Mouse (Mus musculus): ENCODE measurements around the gene Plcg2. TPM values are rescaled to one million over a fixed set of nuclear protein-coding genes. Genes with fewer than 3 reads are reported as not detected.

Plcg2 gene
- total RNA-seq (2021) = 1 to 10 TPM; 3.2 to 4.2 TPM
- long read RNA-seq, full-length matches to known transcripts = 5 of 8 reads
- long read RNA-seq, partial matches to known transcripts = 2 of 8 reads
- long read RNA-seq, other reads (novel, unspliced or antisense) = 1 of 8 reads

DNA sequence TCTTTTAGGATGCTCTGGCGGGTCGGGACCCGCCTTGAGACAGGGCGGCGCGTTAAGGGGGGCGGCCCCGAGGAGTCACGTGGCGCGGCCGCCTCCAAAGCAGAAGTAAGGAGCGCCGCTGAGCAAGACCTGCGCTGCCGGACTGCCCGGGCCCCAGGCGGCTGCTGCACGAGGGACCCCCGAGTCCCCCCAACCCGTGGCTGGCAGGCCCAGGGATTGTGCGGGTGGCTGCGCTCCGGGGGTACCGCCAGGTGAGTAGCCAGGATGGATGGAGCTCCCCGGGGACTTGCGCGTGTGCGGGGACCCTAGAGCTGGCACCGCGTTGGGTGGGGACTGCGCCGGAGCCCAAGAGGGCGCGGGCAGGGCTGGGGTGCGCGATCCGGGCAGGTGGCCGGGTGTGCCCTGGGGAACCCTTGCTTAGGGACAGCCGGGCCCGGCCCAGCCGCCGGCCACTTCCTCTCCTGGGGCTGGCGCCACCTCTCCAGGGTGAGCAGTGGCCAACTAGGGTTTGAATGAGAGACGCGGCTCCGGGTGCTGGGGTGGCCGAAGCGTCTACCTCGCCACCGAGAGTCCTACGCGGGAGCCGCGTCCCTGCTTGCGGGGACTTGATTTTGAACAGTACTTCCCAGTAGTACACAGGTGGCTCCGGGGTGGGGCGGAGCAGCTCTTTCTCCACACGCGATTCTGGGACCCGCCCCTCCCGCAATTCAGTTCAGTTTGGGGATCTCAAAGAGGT is at the start of gene Plcg2:
Gene Plcg2 (plus strand): TSS at position 113 of the 736 bp plus-strand sequence.
- peak in 1 of 2 experiments; percentile 23 for DNase-seq (ENCODE audit: low spot score in 2 of 2)

- peak; percentile 75 to 78 for DNase-seq (ENCODE audit: low spot score in 2 of 2)
These were observed 47.0 kb upstream of the Plcg2 start for GRCm38 (mm10) chr8:117451072-117451471.

DNA sequence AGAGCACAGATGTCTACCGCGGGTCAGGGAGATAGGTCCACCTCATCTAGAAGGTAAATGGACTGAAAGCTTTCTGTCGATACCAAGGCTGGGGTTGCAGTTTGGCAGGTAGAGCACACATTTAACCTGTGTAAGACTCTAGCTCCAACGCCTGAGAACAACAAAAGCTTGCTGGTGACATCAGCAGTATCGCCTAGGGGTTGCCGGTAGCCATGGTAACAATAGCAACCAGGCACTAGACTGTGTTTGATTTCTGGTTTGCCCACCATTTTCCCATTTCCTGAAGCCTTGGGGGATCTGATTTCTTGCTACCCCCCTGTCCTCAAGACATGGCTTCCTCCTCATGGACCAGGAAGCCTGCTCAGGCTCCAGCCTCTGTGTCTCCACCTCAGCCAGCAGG is 44.1 kb upstream of the Plcg2 start:
- DNase-seq (ENCODE audit: low spot score in 2 of 2) = no peak

GRCm38 (mm10) chr8:117454516-117455116 is 43.5 kb upstream of the Plcg2 start:
- no peak for DNase-seq (ENCODE audit: low spot score in 2 of 2)

GRCm38 (mm10) chr8:117455701-117456100 is 42.4 kb upstream of the Plcg2 start:
- DNase-seq (ENCODE audit: low spot score in 2 of 2) = no peak

DNA sequence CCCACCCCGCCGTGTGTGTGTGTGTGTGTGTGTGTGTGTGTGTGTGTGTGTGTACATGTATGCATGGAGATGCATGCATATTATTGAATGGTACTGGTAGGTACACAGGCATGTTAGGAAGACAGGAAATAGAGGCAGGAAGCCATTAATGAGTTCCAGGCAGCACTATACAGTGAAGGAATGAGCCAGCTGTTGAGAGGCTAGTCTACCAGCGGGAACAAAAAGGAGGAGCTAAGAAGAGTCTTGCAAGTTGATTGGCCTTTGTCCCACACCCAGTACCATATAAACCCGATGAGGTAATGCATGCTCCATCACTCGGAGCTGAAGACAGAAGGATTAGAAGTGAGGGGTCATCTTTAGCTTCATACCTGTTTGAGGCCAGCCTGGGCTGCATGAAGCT is 39.7 kb upstream of the Plcg2 start:
- no peak for DNase-seq (ENCODE audit: low spot score in 2 of 2)

DNA sequence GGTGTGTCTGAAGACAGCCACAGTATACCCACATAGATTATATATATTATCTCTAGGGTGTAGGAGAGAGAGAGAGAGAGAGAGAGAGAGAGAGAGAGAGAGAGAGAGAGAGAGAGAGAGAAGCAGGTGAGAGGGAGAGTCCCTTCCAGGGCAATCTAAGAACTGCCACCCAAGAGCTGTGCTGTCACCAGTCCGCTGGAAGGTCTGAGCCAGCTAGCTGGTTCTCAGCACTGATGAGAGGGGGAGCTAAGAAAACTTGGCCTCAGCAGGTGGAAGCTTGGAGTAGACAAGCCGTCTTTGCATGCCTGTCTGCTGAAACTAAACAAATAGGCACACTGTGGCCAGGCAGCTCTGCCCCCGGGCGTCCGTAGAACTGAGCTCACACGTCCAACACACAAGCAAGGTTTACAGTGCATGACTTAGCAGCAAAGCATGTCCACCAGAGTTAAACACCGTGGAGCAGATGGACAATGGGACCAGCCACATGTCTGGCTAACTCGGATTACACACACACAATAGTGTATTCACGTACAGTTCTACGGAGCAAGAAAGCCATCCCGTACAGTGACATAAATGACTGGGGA is 35.3 kb upstream of the Plcg2 start:
- DNase-seq (ENCODE audit: low spot score in 2 of 2) = no peak

GRCm38 (mm10) chr8:117464525-117464924 is 33.6 kb upstream of the Plcg2 start:
- DNase-seq (ENCODE audit: low spot score in 2 of 2) = no peak

GRCm38 (mm10) chr8:117465250-117465649 is 32.8 kb upstream of the Plcg2 start:
- DNase-seq (ENCODE audit: low spot score in 2 of 2) = peak; percentile 42 to 85

- no peak for DNase-seq (ENCODE audit: low spot score in 2 of 2)
These were observed 30.6 kb upstream of the Plcg2 start for GRCm38 (mm10) chr8:117467466-117467865.

DNA sequence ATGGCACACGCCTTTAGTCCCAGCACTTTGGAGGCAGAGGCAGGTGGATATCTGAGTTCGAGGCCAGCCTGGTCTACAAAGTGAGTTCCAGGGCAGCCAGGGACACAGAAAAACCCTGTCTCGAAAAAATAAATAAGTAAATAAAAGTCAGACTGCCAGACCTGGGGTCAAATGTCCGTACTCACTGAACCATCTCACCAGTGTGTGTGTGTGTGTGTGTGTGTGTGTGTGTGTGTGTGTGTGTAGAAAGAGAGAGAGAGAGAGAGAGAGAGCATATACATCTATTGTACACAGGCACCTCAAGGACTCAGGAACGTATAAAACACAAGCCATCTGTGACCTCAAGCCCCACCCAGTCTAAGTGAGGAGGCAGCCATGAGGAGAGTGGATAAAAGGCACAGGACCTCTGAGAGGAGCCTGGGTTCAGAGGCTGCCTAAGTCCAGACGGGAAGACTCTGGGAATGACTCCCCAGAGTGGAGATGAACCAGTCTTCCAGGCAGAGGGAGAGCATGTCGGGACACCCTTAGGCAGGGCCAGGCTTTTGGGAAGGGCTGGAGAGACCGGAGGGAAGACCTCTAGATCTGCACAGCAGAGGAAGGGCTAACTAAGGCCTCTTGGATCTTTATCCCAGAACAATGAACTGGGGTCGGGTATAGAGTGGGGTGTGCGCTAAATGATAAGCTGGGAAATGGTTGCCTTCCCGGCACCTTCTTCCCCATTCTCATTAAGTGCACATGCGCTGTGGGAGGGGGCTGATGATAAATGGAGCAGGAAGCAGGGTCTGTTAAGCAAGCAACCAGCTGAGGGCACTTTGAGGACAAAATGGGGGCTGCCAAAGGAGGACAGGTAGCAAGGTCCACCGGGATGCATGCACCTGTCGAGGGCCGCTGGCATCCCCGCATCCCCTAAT is 28.4 kb upstream of the Plcg2 start:
- no peak for DNase-seq (ENCODE audit: low spot score in 2 of 2)

GRCm38 (mm10) chr8:117470342-117470781 is 27.7 kb upstream of the Plcg2 start:
- DNase-seq (ENCODE audit: low spot score in 2 of 2) = peak; percentile 75 to 85

- DNase-seq (ENCODE audit: low spot score in 2 of 2) = peak; percentile 50 to 85
These were observed 26.9 kb upstream of the Plcg2 start for GRCm38 (mm10) chr8:117471174-117471573.

GRCm38 (mm10) chr8:117471655-117472054 is 26.4 kb upstream of the Plcg2 start:
- no peak for DNase-seq (ENCODE audit: low spot score in 2 of 2)

- DNase-seq (ENCODE audit: low spot score in 2 of 2) = no peak
These were observed 25.8 kb upstream of the Plcg2 start for GRCm38 (mm10) chr8:117472332-117472731.

DNA sequence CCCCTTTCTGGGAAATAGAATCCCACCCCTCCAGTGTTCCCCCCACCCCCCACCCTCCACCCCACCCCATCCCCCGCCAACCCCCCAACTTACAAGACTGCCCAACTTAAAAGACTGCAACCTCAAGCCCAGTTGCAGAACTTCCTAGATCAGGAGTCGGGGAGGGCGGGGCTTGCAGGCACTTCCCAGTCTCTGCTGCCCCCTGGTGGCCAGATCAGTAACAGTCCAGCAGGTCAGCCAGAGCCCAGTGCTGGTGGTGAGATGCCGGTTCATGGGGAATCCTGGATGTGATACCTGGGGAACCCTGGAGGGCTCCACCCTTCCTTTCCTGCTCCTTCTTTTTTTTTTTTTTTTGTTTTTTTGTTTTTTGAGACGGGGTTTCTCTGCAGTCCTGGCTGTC is 23.1 kb upstream of the Plcg2 start:
- DNase-seq (ENCODE audit: low spot score in 2 of 2) = peak; percentile 83 to 93

DNA sequence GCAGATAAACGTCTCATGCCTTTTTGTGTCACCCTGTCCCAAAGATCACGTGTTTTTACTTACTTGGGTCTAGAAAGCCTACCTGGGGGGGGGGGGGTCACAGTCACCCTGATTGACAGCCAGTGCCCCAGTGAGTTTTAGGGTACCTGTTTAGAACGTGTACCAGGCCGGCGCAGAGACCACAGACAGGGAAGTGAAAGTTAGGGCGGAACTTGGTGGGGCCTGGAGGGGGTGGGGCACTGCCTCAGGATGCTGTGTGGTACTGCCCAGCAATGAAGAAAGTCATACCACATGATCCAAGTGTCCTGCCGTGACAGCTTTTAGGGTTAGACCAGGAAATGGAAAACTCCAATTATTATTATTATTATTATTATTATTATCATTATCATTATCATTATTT is 22.3 kb upstream of the Plcg2 start:
- no peak for DNase-seq (ENCODE audit: low spot score in 2 of 2)

DNA sequence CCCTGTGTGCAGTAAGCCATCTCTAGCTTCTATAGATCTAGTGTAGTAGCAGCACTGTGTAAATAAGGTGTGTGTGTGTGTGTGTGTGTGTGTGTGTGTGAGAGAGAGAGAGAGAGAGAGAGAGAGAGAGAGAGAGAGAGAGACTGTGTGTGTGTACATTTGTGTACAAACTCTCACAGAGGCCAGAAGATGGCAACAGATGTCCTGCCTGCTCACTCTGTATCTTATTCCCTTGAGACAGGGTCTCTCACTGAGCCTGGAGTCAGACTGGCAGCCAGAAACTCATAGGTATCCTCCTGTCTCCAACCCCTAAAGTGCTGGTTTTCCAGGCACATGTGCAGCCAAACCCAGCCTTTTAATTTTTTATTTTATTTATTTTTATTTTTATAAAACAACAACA is 20.0 kb upstream of the Plcg2 start:
- no peak for DNase-seq (ENCODE audit: low spot score in 2 of 2)

DNA sequence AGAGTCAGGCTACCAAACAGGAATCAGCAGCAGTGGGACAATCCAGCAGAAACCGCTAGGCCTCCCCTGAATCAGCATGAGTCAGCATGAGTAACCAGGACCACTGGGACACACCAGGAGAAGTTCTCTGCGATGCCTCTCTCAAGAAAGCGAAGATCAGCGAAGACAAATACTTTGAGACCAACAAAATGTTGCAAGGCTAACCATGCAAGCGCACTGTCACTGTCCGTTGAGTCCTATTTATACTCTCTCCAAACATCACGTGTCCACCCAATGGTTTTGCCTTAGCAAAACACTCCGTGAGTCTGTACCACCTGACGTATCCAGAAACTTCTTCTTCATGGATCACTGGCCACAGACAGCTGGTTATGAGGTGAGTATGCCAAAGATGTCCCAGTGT is 18.1 kb upstream of the Plcg2 start:
- DNase-seq (ENCODE audit: low spot score in 2 of 2) = no peak

DNA sequence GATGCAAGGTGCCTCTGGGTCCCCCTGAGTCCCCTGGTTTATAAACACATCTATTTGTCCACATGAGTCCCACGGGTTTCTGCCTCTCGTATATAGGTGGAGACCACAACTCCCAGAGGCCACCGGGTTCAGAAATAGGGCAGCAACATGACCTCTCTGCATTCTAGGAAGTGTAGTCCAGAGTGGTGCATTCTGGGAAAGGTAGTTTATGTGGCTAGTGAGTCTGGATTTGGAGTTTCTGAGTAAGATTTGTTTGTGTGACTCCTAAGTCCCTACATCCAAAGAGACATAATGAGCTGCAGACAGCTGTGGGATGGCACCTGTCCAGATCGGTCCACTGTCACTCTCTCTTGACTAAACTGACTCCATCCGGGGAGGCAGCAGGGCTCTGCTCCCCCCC is 17.6 kb upstream of the Plcg2 start:
- no peak for DNase-seq (ENCODE audit: low spot score in 2 of 2)

DNA sequence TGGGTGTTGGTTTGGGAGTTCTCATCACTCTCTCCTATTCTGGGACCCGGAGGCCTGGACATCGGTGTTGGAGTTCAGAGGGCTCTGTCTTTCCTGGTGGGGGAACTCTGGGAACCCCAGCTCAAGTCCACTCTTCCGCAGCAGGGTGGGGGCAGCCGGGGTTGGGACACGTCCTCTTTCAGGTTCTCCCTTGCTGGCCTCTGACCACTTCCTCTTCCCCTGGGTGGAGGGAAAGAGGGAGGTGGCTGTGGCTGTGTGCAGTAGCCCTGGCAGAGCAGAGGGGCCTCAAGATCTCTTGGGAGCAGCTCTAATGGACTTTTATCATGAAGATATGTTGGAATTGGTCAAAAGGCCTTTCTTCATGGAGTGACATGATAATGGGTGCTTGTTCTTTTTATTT is 16.3 kb upstream of the Plcg2 start:
- no peak for DNase-seq (ENCODE audit: low spot score in 2 of 2)

Measured in layer of hippocampus, adult 18-20 months (tissue).